Mouse (Mus musculus) cerebellum, postnatal 36 days (tissue): ENCODE results near the gene Cacna1c.

Experiments used
- DNase-seq, 2 experiments: peaks; one replicate each; pipeline ENCODE4 v3.0.0; 2021 to 2022; ENCODE audit warnings: mixed read lengths in 2 of 2

Cacna1c gene

GRCm38 (mm10) chr6:119088381-119088780 is 107.8 kb downstream of the Cacna1c start:
- no peak for DNase-seq

GRCm38 (mm10) chr6:119087919-119088318 is 108.3 kb downstream of the Cacna1c start:
- no peak for DNase-seq

GRCm38 (mm10) chr6:119085789-119086188 is 110.4 kb downstream of the Cacna1c start:
- no peak for DNase-seq

GRCm38 (mm10) chr6:119084532-119084931 is 111.7 kb downstream of the Cacna1c start:
- DNase-seq = no peak

- DNase-seq = no peak
These were observed 112.7 kb downstream of the Cacna1c start for GRCm38 (mm10) chr6:119083559-119083958.

GRCm38 (mm10) chr6:119082662-119083061 is 113.6 kb downstream of the Cacna1c start:
- DNase-seq = no peak

GRCm38 (mm10) chr6:119081650-119082049 is 114.6 kb downstream of the Cacna1c start:
- DNase-seq = no peak

- DNase-seq = peak; percentile 74 to 76
These were observed 116.6 kb downstream of the Cacna1c start for GRCm38 (mm10) chr6:119079626-119080025.

- peak; percentile 77 for DNase-seq
These were observed 117.3 kb downstream of the Cacna1c start for GRCm38 (mm10) chr6:119078912-119079311.

- peak; percentile 78 to 81 for DNase-seq
These were observed 119.0 kb downstream of the Cacna1c start for GRCm38 (mm10) chr6:119077231-119077630.

GRCm38 (mm10) chr6:119073419-119074071 is 122.7 kb downstream of the Cacna1c start:
- no peak for DNase-seq

- no peak for DNase-seq
These were observed 123.4 kb downstream of the Cacna1c start for GRCm38 (mm10) chr6:119072772-119073171.

GRCm38 (mm10) chr6:119070771-119071170 is 125.4 kb downstream of the Cacna1c start:
- DNase-seq = no peak

- DNase-seq = no peak
These were observed 125.9 kb downstream of the Cacna1c start for GRCm38 (mm10) chr6:119070351-119070750.

- DNase-seq = no peak
These were observed 127.1 kb downstream of the Cacna1c start for GRCm38 (mm10) chr6:119069145-119069544.

GRCm38 (mm10) chr6:119068650-119069049 is 127.6 kb downstream of the Cacna1c start:
- no peak for DNase-seq

GRCm38 (mm10) chr6:119064961-119065360 is 131.3 kb downstream of the Cacna1c start:
- DNase-seq = no peak

- no peak for DNase-seq
These were observed 131.8 kb downstream of the Cacna1c start for GRCm38 (mm10) chr6:119064430-119064829.

GRCm38 (mm10) chr6:119062695-119063094 is 133.5 kb downstream of the Cacna1c start:
- no peak for DNase-seq

GRCm38 (mm10) chr6:119058896-119059295 is 137.3 kb downstream of the Cacna1c start:
- no peak for DNase-seq

- no peak for DNase-seq
These were observed 137.8 kb downstream of the Cacna1c start for GRCm38 (mm10) chr6:119058461-119058860.

GRCm38 (mm10) chr6:119057076-119057479 is 139.1 kb downstream of the Cacna1c start:
- DNase-seq = peak in 1 of 2 experiments; percentile 41

- DNase-seq = no peak
These were observed 143.4 kb downstream of the Cacna1c start for GRCm38 (mm10) chr6:119052801-119053200.

GRCm38 (mm10) chr6:119052366-119052765 is 143.9 kb downstream of the Cacna1c start:
- no peak for DNase-seq

GRCm38 (mm10) chr6:119051721-119052120 is 144.5 kb downstream of the Cacna1c start:
- DNase-seq = no peak
